Mouse (Mus musculus) T-cell, adult 66 days (primary cell): ENCODE measurements around the gene Hspa5. TPM values are rescaled to one million over a fixed set of nuclear protein-coding genes. Genes with fewer than 3 reads are reported as not detected.

Experiments
- total RNA-seq, 2 experiments: library from RNA; stranded (reverse); gene quantifications; 3 replicates in 1 of 2; 4 replicates in 1 of 2; pipeline ENCODE4 v1.2.4; 2023

The Hspa5 gene
- total RNA-seq = 100 to 1,000 TPM; 623 to 693 TPM

DNA sequence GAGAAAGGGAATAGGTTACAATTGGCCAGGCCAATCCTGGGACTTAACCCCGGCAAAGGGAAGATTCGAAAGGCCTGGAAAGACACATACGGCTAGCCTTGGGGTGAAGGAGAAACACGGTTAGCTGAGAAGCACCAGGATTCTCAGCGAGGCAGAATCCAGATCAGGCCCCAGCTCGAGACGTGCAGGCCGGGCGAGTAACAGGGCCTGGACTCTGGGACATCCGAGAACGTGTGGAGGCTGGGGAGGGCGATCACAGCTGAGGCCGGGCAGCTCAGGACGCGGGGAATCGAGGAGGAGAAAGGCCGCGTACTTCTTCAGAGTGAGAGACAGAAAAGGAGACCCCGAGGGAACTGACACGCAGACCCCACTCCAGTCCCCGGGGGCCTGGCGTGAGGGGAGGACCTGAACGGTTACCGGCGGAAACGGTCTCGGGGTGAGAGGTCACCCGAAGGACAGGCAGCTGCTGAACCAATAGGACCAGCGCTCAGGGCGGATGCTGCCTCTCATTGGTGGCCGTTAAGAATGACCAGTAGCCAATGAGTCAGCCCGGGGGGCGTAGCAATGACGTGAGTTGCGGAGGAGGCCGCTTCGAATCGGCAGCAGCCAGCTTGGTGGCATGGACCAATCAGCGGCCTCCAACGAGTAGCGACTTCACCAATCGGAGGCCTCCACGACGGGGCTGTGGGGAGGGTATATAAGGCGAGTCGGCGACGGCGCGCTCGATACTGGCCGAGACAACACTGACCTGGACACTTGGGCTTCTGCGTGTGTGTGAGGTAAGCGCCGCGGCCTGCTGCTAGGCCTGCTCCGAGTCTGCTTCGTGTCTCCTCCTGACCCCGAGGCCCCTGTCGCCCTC is at the start of gene Hspa5:
Gene Hspa5 (plus strand): TSS at position 603 of the 859 bp plus-strand sequence.

GRCm38 (mm10) chr2:34754551-34755358 is 17.0 kb upstream of the Hspa5 start, which contains the start of gene Gapvd1:
Gapvd1 (minus strand) TSS chr2:34755232.

DNA sequence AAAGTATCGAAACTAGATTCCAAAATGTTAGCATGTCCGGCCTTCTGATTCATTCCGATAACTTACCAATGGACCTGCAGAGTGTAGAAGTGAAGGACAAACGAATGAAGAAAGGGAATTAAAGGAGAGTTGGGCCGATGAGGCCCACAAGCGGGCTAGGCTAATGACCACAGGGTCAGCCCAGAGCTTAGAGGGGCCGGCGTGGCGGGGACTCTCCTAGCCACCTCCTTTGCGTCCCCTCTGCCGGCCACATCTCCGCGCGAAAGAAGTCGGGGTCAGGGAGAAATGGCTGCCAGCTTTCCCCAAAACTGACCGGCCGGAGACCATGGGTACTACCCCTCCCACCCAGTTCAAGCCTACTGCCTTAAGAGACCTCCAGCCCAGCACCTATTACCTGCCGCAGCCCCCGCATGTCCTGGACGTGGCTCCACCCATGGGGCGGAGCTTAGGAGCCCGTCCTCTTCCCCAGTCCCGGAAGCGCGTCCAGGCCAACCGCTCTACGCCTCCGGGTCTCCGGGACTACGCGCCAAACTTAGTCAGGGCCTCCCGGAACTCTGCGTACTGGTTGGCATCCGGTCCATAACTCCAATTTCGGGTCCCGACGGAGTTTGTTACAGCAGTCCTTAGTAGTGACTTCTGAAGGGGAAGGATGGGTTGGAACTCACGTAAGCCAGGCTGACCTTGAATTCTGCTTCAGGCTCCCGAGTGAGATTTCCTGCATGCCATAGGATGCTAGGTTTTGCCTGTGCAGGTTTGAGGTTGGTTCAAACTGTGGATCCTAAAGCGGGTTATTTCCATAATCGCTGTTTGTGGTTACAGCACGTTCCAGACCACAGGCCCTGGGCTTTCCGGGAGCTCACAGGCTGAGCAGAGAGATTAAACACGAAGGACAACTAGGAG is 27.8 kb downstream of the Hspa5 start, which contains the start of gene Rabepk:
Gene Rabepk (minus strand): TSS at position 556 of the 900 bp plus-strand sequence.

GRCm38 (mm10) chr2:34825827-34826459 is 54.2 kb downstream of the Hspa5 start, which contains the start of gene Fbxw2:
Fbxw2 (minus strand) TSS chr2:34826311.

Other genes with a start within 250 kb of the Hspa5 start
- gene Gapvd1, start 16.7 kb upstream of the Hspa5 start, total RNA-seq = 100 to 1,000 TPM; 105 to 123 TPM
- 10 to 100 TPM; 17.9 to 20.7 TPM for gene Rabepk, start 27.9 kb downstream of the Hspa5 start, total RNA-seq
- gene Fbxw2, start 54.3 kb downstream of the Hspa5 start, total RNA-seq = 100 to 1,000 TPM; 103 to 132 TPM
- gene Gm34653, start 61.0 kb downstream of the Hspa5 start, total RNA-seq = under 1 TPM in 1 of 2 experiments, not detected in 1; 0.32 TPM
- gene Cutal, start 102.4 kb downstream of the Hspa5 start, total RNA-seq = not detected
- 10 to 100 TPM; 36.0 to 36.5 TPM for gene Psmd5, start 103.0 kb downstream of the Hspa5 start, total RNA-seq
- 1 to 10 TPM; 5.0 to 5.6 TPM for gene Phf19, start 142.1 kb downstream of the Hspa5 start, total RNA-seq
- 100 to 1,000 TPM; 254 to 265 TPM for gene Traf1, start 189.8 kb downstream of the Hspa5 start, total RNA-seq